13 mouse cellular contexts compared by ENCODE assay signal in genomic region chr2:145197076-145197475, GRCm38 (mm10). TPM values are rescaled to one million over a fixed set of nuclear protein-coding genes. Genes with fewer than 3 reads are reported as not detected.
DNase-seq lines count a peak whose midpoint lies in the region; ATAC-seq lines count a peak whose summit lies in the region.
"Had no signal": no experiment of that assay in that cellular context is flagged by ENCODE, and none has a peak within 500 bp of the region (broad histone marks: within the 10 kb centered on the region; RNA-seq: fewer than 3 reads in every experiment).

No protein-coding gene starts in this region.

- no peak overlapping the region for H3K9ac ChIP-seq in kidney, embryonic 15.5 days
- H3K9ac ChIP-seq in neural tube, embryonic 15.5 days (replicated peaks): no peak overlapping the region
- H3K9ac ChIP-seq: heart, embryonic 13.5 days had no signal

- H3K27ac ChIP-seq in macrophage: peak overlapping the region; percentile 59; the same call in 1 of the 2 replicates
- H3K27ac ChIP-seq in kidney, embryonic 15.5 days: no peak overlapping the region
- no peak overlapping the region for H3K27ac ChIP-seq in neural tube, embryonic 15.5 days (replicated peaks)
- H3K27ac ChIP-seq: heart, embryonic 13.5 days had no signal

- no peaks in the 10 kb centered on the region for H3K4me1 ChIP-seq in kidney, embryonic 15.5 days
- no peaks in the 10 kb centered on the region for H3K4me1 ChIP-seq in neural tube, embryonic 15.5 days
- H3K4me1 ChIP-seq: heart, embryonic 13.5 days had no signal

- no peak for ATAC-seq in kidney, embryonic 15.5 days (replicated peaks; ENCODE audit: low FRiP score)
- ATAC-seq in neural tube, embryonic 15.5 days (ENCODE audit: low FRiP score): no peak

- H3K4me2 ChIP-seq in kidney, embryonic 15.5 days: no peak overlapping the region
- H3K4me2 ChIP-seq in neural tube, embryonic 15.5 days: no peak overlapping the region
- H3K4me2 ChIP-seq: heart, embryonic 13.5 days; liver, embryonic 11.5 days had no signal

- WGBS in macrophage (ENCODE audit: missing documents): 69% methylated on average over 3 of the region's 4 CpGs
- 86% methylated on average over 4 of the region's 4 CpGs for WGBS in kidney, embryonic 15.5 days
- 91% methylated on average over 4 of the region's 4 CpGs for WGBS in neural tube, embryonic 15.5 days

- DNase-seq in layer of hippocampus, adult 8-10 months (ENCODE audit: low spot score in 2 of 2): peak; percentile 14 to 29
- DNase-seq in layer of hippocampus, postnatal 10 days (ENCODE audit: low spot score in 2 of 2): no peak
- peak; percentile 40 to 54 for DNase-seq in frontal cortex, postnatal 14 days (ENCODE audit: low spot score in 2 of 2)
- DNase-seq in thymus, postnatal 0 days (ENCODE audit: low spot score): peak; percentile 20
- DNase-seq in c-Kit-positive CD71-positive TER-119-positive erythroid progenitor cells, embryonic 14.5 days (ENCODE audit: low spot score): no peak
- DNase-seq: cerebellum, adult 11-12 months; kidney, adult 9 months; midbrain, embryonic 14.5 days had no signal

- H3K36me3 ChIP-seq in macrophage (ENCODE audit: inconsistent target): no peaks in the 10 kb centered on the region
- H3K36me3 ChIP-seq in kidney, embryonic 15.5 days: no peaks in the 10 kb centered on the region
- H3K36me3 ChIP-seq in neural tube, embryonic 15.5 days: no peaks in the 10 kb centered on the region
- H3K36me3 ChIP-seq: heart, embryonic 13.5 days had no signal

- H3K9me3 ChIP-seq in kidney, embryonic 15.5 days (replicated peaks): no peaks in the 10 kb centered on the region
- H3K9me3 ChIP-seq in neural tube, embryonic 15.5 days (replicated peaks): no peaks in the 10 kb centered on the region
- H3K9me3 ChIP-seq: heart, embryonic 13.5 days had no signal

- H3K4me3 ChIP-seq in macrophage (ENCODE audit: inconsistent target): no peak overlapping the region
- H3K4me3 ChIP-seq in kidney, embryonic 15.5 days (replicated peaks): no peak overlapping the region
- no peak overlapping the region for H3K4me3 ChIP-seq in neural tube, embryonic 15.5 days (replicated peaks)
- H3K4me3 ChIP-seq: heart, embryonic 13.5 days had no signal

- no peaks in the 10 kb centered on the region for H3K79me2 ChIP-seq in macrophage (ENCODE audit: inconsistent target)

- H3K27me3 ChIP-seq in kidney, embryonic 15.5 days: no peaks in the 10 kb centered on the region
- H3K27me3 ChIP-seq in neural tube, embryonic 15.5 days (replicated peaks): no peaks in the 10 kb centered on the region
- H3K27me3 ChIP-seq: heart, embryonic 13.5 days had no signal

RNA-seq across cellular contexts. Expression of gene Slc24a3, which starts 29.5 kb away (rescaled TPM):
- 100 to 1,000 TPM; 151 to 176 (median 168) TPM for total RNA-seq in layer of hippocampus, adult 8-10 months (2022)
- 100 to 1,000 TPM; 165 to 174 TPM for total RNA-seq in layer of hippocampus, postnatal 10 days (2021)
- 1 to 10 TPM in 14 of 26 experiments, under 1 TPM in 9, not detected in 3; 0.27 to 6.8 (median 1.5) TPM for total RNA-seq in macrophage (2018; cell fraction: chromatin; rRNA removed)
- total RNA-seq in macrophage (2018; cell fraction: cytosol; rRNA removed): 1 to 10 TPM in 13 of 26 experiments, under 1 TPM in 13; 0.24 to 3.6 (median 1.1) TPM
- total RNA-seq in macrophage (2018; cell fraction: nucleus; rRNA removed): 10 to 100 TPM in 1 of 26 experiments, 1 to 10 TPM in 13, under 1 TPM in 12; 0.29 to 12.8 (median 1.1) TPM
- polyA plus RNA-seq in macrophage (2018): 0.62 to 11.1 TPM (median 3.1 TPM) in 3 replicates
- 0.60 and 0.64 TPM in 2 replicates for polyA plus RNA-seq in thymus, postnatal 0 days (2015; fragmentation: Nextera tagmentation; extraction: Ambion mirVana)
- polyA plus RNA-seq in kidney, embryonic 15.5 days (2015; fragmentation: Nextera tagmentation; extraction: Ambion mirVana): 1.7 and 2.1 TPM in 2 replicates
- 24.6 and 28.9 TPM in 2 replicates for polyA plus RNA-seq in neural tube, embryonic 15.5 days (2015; fragmentation: Nextera tagmentation; extraction: Ambion mirVana)

Comparison
In these comparisons a context has a peak if more than half of its experiments do, and no peak if none do; other contexts are left out.
1. DNase-seq: peak in layer of hippocampus, adult 8-10 months (2 of 2), frontal cortex, postnatal 14 days (2 of 2) and thymus, postnatal 0 days (single experiment); none in layer of hippocampus, postnatal 10 days (0 of 2) and c-Kit-positive CD71-positive TER-119-positive erythroid progenitor cells, embryonic 14.5 days (single experiment).